Mouse (Mus musculus): ENCODE data around the gene 4933427D14Rik.

GRCm38 (mm10) chr11:72174721-72175120 is 32.5 kb downstream of the 4933427D14Rik start:
- TF ChIP-seq POLR2A (IDR thresholded peaks at IDR 0.05; ENCODE audit: control insufficient read depth, low read depth, low read length) (no peak), CTCF (IDR thresholded peaks at IDR 0.05; ENCODE audit: control insufficient read depth, insufficient read depth, insufficient replicate concordance, low read depth, low read length) (no peak)

Data from testis, adult 2 months (tissue).